Mouse (Mus musculus) gastrocnemius, postnatal 25 days (tissue): Measurements from ENCODE around the gene Wfdc5. TPM values are rescaled to one million over a fixed set of nuclear protein-coding genes. Genes with fewer than 3 reads are reported as not detected.

Source experiments
- DNase-seq: peaks from one replicate; pipeline ENCODE4 v3.0.0; 2022
- total RNA-seq, 2 experiments: library from RNA; stranded (reverse); gene quantifications; 1 replicate in 1 of 2; 2 replicates in 1 of 2; pipeline ENCODE4 v1.2.3; 2021

Wfdc5 gene
- total RNA-seq, 2 experiments from 2014 or later: not detected

GRCm38 (mm10) chr2:164174649-164175395 lies 7.7 kb downstream of the Wfdc5 start:
- no peak for DNase-seq

GRCm38 (mm10) chr2:164173394-164173793 lies 9.1 kb downstream of the Wfdc5 start:
- no peak for DNase-seq

- no peak for DNase-seq
Observed at GRCm38 (mm10) chr2:164170902-164171301, 11.6 kb downstream of the Wfdc5 start, which contains the start of gene Kcns1. TSS of gene Kcns1 (minus strand) at chr2:164171113.

- DNase-seq: no peak
Observed at GRCm38 (mm10) chr2:164170326-164170725, 12.2 kb downstream of the Wfdc5 start.

GRCm38 (mm10) chr2:164168571-164168946 lies 14.0 kb downstream of the Wfdc5 start:
- no peak for DNase-seq

- no peak for DNase-seq
Observed at GRCm38 (mm10) chr2:164167752-164168570, 14.6 kb downstream of the Wfdc5 start.

- no peak for DNase-seq
Observed at GRCm38 (mm10) chr2:164164941-164165340, 17.6 kb downstream of the Wfdc5 start.

GRCm38 (mm10) chr2:164161515-164162055 lies 21.0 kb downstream of the Wfdc5 start:
- DNase-seq: no peak

- DNase-seq: peak; percentile 38
Observed at GRCm38 (mm10) chr2:164158838-164159237, 23.7 kb downstream of the Wfdc5 start.

- no peak for DNase-seq
Observed at GRCm38 (mm10) chr2:164156158-164156557, 26.4 kb downstream of the Wfdc5 start.

GRCm38 (mm10) chr2:164154007-164154406 lies 28.5 kb downstream of the Wfdc5 start:
- no peak for DNase-seq

GRCm38 (mm10) chr2:164152341-164152740 lies 30.2 kb downstream of the Wfdc5 start:
- no peak for DNase-seq

GRCm38 (mm10) chr2:164150086-164150760 lies 32.3 kb downstream of the Wfdc5 start:
- no peak for DNase-seq

GRCm38 (mm10) chr2:164146556-164146955 lies 36.0 kb downstream of the Wfdc5 start:
- no peak for DNase-seq

GRCm38 (mm10) chr2:164144541-164144940 lies 38.0 kb downstream of the Wfdc5 start:
- DNase-seq: no peak

- no peak for DNase-seq
Observed at GRCm38 (mm10) chr2:164144025-164144424, 38.5 kb downstream of the Wfdc5 start.

GRCm38 (mm10) chr2:164142021-164142420 lies 40.5 kb downstream of the Wfdc5 start:
- DNase-seq: no peak

GRCm38 (mm10) chr2:164137754-164138153 lies 44.8 kb downstream of the Wfdc5 start:
- no peak for DNase-seq

- DNase-seq: no peak
Observed at GRCm38 (mm10) chr2:164136393-164136792, 46.1 kb downstream of the Wfdc5 start.

- DNase-seq: no peak
Observed at GRCm38 (mm10) chr2:164135367-164135766, 47.2 kb downstream of the Wfdc5 start.

GRCm38 (mm10) chr2:164134563-164134962 lies 48.0 kb downstream of the Wfdc5 start:
- DNase-seq: no peak

- DNase-seq: no peak
Observed at GRCm38 (mm10) chr2:164131586-164131985, 51.0 kb downstream of the Wfdc5 start.
